Mouse (Mus musculus): ENCODE data around the gene Ccdc120. TPM values are rescaled to one million over a fixed set of nuclear protein-coding genes. Genes with fewer than 3 reads are reported as not detected.

The Ccdc120 gene
- polyA plus RNA-seq, 1 experiment, result 1.8 TPM

- no peak for TF ChIP-seq POLR2A (IDR thresholded peaks at IDR 0.05; ENCODE audit: control insufficient read depth, low read depth, low read length)
- TF ChIP-seq CTCF (IDR thresholded peaks at IDR 0.05; ENCODE audit: control insufficient read depth, insufficient read depth, insufficient replicate concordance, low read depth, low read length), result no peak
- peak overlapping the region; percentile 52 for H3K4me3 ChIP-seq (ENCODE audit: control insufficient read depth, low read depth, low read length)
Measured at GRCm38 (mm10) chrX:7728922-7729265, 21.8 kb downstream of the Ccdc120 start.

GRCm38 (mm10) chrX:7728215-7728921, 22.3 kb downstream of the Ccdc120 start, which contains the start of gene Praf2:
Gene Praf2 (plus strand): TSS chrX:7728439.
- TF ChIP-seq POLR2A (IDR thresholded peaks at IDR 0.05; ENCODE audit: control insufficient read depth, low read depth, low read length) (no peak), CTCF (IDR thresholded peaks at IDR 0.05; ENCODE audit: control insufficient read depth, insufficient read depth, insufficient replicate concordance, low read depth, low read length) (no peak)
- peak within 1 kb of the TSS; percentile 52 for H3K4me3 ChIP-seq (ENCODE audit: control insufficient read depth, low read depth, low read length)
- H3K4me1 ChIP-seq (ENCODE audit: control insufficient read depth, insufficient read depth, low read length), result peaks cover 10% of the 10 kb centered on the region
- no peaks in the 10 kb centered on the region for H3K36me3 ChIP-seq (ENCODE audit: control insufficient read depth, insufficient read depth, low read length)
- no peaks in the 10 kb centered on the region for H3K27me3 ChIP-seq (ENCODE audit: control insufficient read depth, insufficient read depth, low read length)
- no peak within 1 kb of the TSS for H3K27ac ChIP-seq (ENCODE audit: control insufficient read depth, insufficient read depth, low read depth, low read length)

More at GRCm38 (mm10) chrX:7728922-7729265, 21.8 kb downstream of the Ccdc120 start:
- peaks cover 12% of the 10 kb centered on the region for H3K4me1 ChIP-seq (ENCODE audit: control insufficient read depth, insufficient read depth, low read length)
- no peaks in the 10 kb centered on the region for H3K27me3 ChIP-seq (ENCODE audit: control insufficient read depth, insufficient read depth, low read length)
- no peaks in the 10 kb centered on the region for H3K36me3 ChIP-seq (ENCODE audit: control insufficient read depth, insufficient read depth, low read length)
- H3K27ac ChIP-seq (ENCODE audit: control insufficient read depth, insufficient read depth, low read depth, low read length), result no peak overlapping the region

GRCm38 (mm10) chrX:7727176-7727575, 23.5 kb downstream of the Ccdc120 start:
- Histone ChIP-seq H3K36me3 (ENCODE audit: control insufficient read depth, insufficient read depth, low read length) (no peaks in the 10 kb centered on the region), H3K4me3 (ENCODE audit: control insufficient read depth, low read depth, low read length) (no peak overlapping the region), H3K27ac (ENCODE audit: control insufficient read depth, insufficient read depth, low read depth, low read length) (no peak overlapping the region), H3K4me1 (ENCODE audit: control insufficient read depth, insufficient read depth, low read length) (peaks cover 9% of the 10 kb centered on the region), H3K27me3 (ENCODE audit: control insufficient read depth, insufficient read depth, low read length) (no peaks in the 10 kb centered on the region)
- no peak for TF ChIP-seq CTCF (IDR thresholded peaks at IDR 0.05; ENCODE audit: control insufficient read depth, insufficient read depth, insufficient replicate concordance, low read depth, low read length)
- no peak for TF ChIP-seq POLR2A (IDR thresholded peaks at IDR 0.05; ENCODE audit: control insufficient read depth, low read depth, low read length)

GRCm38 (mm10) chrX:7725841-7726240, 24.9 kb downstream of the Ccdc120 start:
- no peaks in the 10 kb centered on the region for H3K27me3 ChIP-seq (ENCODE audit: control insufficient read depth, insufficient read depth, low read length)
- no peaks in the 10 kb centered on the region for H3K36me3 ChIP-seq (ENCODE audit: control insufficient read depth, insufficient read depth, low read length)
- TF ChIP-seq CTCF (IDR thresholded peaks at IDR 0.05; ENCODE audit: control insufficient read depth, insufficient read depth, insufficient replicate concordance, low read depth, low read length) (no peak), POLR2A (IDR thresholded peaks at IDR 0.05; ENCODE audit: control insufficient read depth, low read depth, low read length) (no peak)
- H3K27ac ChIP-seq (ENCODE audit: control insufficient read depth, insufficient read depth, low read depth, low read length), result no peak overlapping the region
- H3K4me3 ChIP-seq (ENCODE audit: control insufficient read depth, low read depth, low read length), result no peak overlapping the region
- peaks cover 9% of the 10 kb centered on the region for H3K4me1 ChIP-seq (ENCODE audit: control insufficient read depth, insufficient read depth, low read length)

GRCm38 (mm10) chrX:7724135-7724534, 26.6 kb downstream of the Ccdc120 start:
- TF ChIP-seq CTCF (IDR thresholded peaks at IDR 0.05; ENCODE audit: control insufficient read depth, insufficient read depth, insufficient replicate concordance, low read depth, low read length) (no peak), POLR2A (IDR thresholded peaks at IDR 0.05; ENCODE audit: control insufficient read depth, low read depth, low read length) (no peak)
- peaks cover 7% of the 10 kb centered on the region for H3K4me1 ChIP-seq (ENCODE audit: control insufficient read depth, insufficient read depth, low read length)
- no peaks in the 10 kb centered on the region for H3K36me3 ChIP-seq (ENCODE audit: control insufficient read depth, insufficient read depth, low read length)
- H3K27ac ChIP-seq (ENCODE audit: control insufficient read depth, insufficient read depth, low read depth, low read length), result no peak overlapping the region
- H3K4me3 ChIP-seq (ENCODE audit: control insufficient read depth, low read depth, low read length), result no peak overlapping the region
- H3K27me3 ChIP-seq (ENCODE audit: control insufficient read depth, insufficient read depth, low read length), result no peaks in the 10 kb centered on the region

GRCm38 (mm10) chrX:7722691-7723090, 28.0 kb downstream of the Ccdc120 start:
- Histone ChIP-seq H3K4me1 (ENCODE audit: control insufficient read depth, insufficient read depth, low read length) (no peaks in the 10 kb centered on the region; the same call in 1 of the 2 replicates), H3K4me3 (ENCODE audit: control insufficient read depth, low read depth, low read length) (peak overlapping the region; percentile 95; the same call in 1 of the 2 replicates), H3K27me3 (ENCODE audit: control insufficient read depth, insufficient read depth, low read length) (no peaks in the 10 kb centered on the region), H3K27ac (ENCODE audit: control insufficient read depth, insufficient read depth, low read depth, low read length) (no peak overlapping the region), H3K36me3 (ENCODE audit: control insufficient read depth, insufficient read depth, low read length) (no peaks in the 10 kb centered on the region)
- TF ChIP-seq POLR2A (IDR thresholded peaks at IDR 0.05; ENCODE audit: control insufficient read depth, low read depth, low read length) (no peak), CTCF (IDR thresholded peaks at IDR 0.05; ENCODE audit: control insufficient read depth, insufficient read depth, insufficient replicate concordance, low read depth, low read length) (no peak)

- H3K4me1 ChIP-seq (ENCODE audit: control insufficient read depth, insufficient read depth, low read length), result no peaks in the 10 kb centered on the region; the same call in 1 of the 2 replicates
- H3K27me3 ChIP-seq (ENCODE audit: control insufficient read depth, insufficient read depth, low read length), result no peaks in the 10 kb centered on the region
- TF ChIP-seq POLR2A (IDR thresholded peaks at IDR 0.05; ENCODE audit: control insufficient read depth, low read depth, low read length) (no peak), CTCF (IDR thresholded peaks at IDR 0.05; ENCODE audit: control insufficient read depth, insufficient read depth, insufficient replicate concordance, low read depth, low read length) (no peak)
- peak overlapping the region; percentile 95 for H3K4me3 ChIP-seq (ENCODE audit: control insufficient read depth, low read depth, low read length)
- peak overlapping the region; percentile 96; the same call in 1 of the 2 replicates for H3K27ac ChIP-seq (ENCODE audit: control insufficient read depth, insufficient read depth, low read depth, low read length)
- H3K36me3 ChIP-seq (ENCODE audit: control insufficient read depth, insufficient read depth, low read length), result no peaks in the 10 kb centered on the region
Measured at GRCm38 (mm10) chrX:7722282-7722611, 28.5 kb downstream of the Ccdc120 start.
